Mouse (Mus musculus) spleen, adult 18-20 months (tissue): Measurements from ENCODE around the gene Aak1.
"Not testable (repeated sequence)": the region's sequence is repeated elsewhere in the genome, so short reads cannot be mapped to it uniquely, and the experiment has no call there.

Source experiments
- DNase-seq, 2 experiments: peaks; one replicate each; pipeline ENCODE4 v3.0.0; 2022; ENCODE audit warnings: mixed read lengths in 2 of 2

Gene Aak1

DNA sequence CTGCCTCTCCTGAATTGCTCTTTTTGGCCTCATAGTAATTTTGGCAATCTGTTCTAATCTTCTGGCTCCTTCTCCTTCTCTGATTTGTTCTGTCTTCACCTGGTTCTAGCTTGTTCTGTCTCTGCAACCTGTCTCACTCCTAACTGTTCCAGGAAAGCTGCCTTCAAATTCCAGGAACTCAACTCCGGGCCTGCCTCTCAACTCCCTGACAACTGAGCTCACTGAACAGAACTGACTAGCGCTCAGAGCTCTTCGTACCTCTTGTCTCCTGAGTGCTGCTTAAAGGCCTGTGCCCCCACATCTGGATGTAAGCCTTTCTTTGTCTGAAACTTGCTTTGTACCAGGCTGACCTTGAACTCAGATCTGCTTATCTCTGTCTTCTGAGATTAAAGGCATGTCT, 183.1 kb downstream of the Aak1 start:
- no peak for DNase-seq

DNA sequence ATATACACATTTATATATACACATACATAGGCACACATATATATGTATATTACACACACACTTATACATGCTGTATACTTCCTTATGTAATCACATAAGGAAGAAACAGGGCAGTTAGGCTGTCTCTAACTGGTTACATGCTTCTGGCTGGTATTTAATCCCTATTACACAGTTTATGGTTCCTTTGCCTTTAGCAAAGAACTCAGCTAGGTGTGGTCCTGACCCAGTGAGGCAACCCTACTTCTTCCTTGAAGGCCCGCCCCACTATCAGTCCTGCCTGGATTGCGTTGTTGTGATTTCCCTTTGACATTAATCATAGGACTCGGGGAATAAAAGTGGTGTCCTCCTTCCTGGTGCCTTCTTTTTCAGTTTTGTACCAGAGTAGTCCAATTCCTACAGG, 185.1 kb downstream of the Aak1 start:
- DNase-seq: no peak

DNA sequence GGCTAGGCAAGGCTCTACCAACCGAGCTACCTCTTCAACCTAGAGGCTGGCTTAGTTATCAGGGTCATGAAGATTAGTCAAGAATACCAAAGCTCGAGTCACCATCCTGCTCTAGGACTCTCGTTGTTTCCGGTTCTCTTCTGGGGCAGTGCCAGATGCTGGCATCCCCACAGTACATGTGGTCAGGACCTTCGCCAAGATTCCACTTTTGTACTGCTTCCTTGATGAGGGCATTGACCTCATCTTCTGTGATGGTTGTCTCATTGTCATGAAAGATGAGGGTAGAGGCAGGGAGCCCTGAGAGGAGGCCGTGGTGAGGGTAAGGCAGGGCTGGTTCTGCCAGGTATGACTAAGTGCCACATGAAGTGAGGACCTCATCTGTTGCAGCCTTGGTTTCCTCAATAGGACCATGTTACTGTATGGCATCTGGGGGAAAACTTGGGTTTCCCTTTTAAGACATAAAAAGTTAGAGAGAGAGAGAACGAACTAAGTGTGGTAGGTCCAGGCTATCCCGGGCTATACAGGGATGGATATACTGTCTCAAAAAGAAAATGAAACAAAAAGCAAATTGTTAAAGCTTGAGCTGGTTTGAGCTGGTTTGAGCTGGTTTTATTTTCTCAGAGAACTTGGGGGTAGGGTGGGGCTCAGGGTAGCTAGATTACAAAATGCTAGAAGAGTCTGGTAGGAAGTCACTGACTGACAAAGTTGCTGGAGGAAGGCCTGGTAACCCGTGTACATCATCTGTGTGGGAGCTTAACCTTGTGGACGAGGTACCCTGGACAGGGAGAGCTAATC, 188.7 kb downstream of the Aak1 start:
- no peak for DNase-seq

DNA sequence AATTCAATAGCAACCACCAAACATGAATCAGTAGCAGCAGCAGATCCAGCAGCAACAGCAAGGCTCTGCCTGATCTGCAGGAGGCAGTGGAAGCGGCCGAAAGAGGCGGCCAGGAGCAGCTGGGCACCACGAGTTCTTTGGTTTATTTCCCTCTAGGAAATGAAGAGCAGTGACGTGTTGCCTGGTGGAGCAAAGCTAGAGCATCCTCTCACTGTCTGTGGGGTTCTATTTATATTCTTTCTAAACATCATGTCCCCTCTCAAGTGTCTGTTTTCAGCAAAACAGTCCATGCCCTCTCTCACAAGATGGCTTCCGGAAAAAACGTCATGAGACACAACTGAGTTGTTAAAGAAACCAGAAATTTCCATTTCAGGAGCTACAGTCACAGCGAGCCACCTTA, 189.8 kb downstream of the Aak1 start:
- no peak for DNase-seq

DNA sequence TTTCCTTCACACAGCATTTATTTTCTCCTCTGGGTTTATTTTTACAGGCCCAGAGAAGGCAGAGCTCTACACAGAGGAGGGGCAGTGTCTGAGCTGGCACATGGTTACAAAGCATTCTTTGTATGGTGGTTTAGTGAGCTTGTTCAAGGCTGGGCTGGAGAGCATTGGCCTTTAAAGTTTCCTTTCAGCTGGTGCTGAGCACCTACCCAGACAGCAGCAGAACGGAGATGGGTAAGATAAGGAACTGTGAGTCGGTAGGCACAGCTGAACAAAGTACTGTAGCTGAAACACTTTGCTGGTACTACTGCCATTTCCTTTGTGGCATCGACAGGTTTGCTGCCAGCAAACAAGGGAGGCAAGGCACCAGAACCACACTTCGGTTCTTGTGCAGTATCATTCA, 191.7 kb downstream of the Aak1 start:
- peak; percentile 15 to 16 for DNase-seq

DNA sequence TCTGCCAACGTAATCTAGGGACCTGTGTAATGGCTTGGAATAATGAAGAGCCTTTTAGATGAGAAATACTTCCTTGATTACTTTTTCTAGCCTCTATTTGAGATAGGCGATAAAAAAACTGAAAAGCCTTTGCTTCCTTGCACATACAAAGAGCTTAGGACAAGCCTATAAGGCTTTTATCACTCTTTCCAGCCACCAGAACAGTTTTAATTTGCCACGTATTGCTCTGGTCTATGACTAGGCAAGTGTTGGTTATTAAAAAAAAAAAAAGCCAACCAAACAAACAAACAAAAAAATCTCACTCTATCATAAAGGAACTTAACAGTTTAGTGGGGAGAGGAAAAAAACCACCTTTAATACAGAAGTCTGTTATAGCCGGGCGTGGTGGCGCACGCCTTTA, 192.1 kb downstream of the Aak1 start:
- no peak for DNase-seq

DNA sequence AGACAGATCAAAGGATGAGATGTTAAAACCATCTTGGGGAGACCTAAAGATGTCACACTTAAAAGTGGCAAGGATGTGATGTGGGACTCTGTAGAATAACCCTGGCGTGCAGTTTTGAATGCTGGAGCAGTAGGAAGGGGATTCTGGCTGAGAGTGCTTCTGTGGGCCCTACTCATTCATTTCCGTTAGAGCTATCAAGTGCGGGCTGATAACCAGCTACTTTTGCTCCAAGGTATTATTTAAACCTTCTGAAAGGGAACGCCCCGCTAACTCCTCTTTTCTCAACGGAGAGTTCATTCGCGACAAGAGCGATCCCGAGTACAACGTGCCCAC, 192.7 kb downstream of the Aak1 start:
- no peak for DNase-seq

DNA sequence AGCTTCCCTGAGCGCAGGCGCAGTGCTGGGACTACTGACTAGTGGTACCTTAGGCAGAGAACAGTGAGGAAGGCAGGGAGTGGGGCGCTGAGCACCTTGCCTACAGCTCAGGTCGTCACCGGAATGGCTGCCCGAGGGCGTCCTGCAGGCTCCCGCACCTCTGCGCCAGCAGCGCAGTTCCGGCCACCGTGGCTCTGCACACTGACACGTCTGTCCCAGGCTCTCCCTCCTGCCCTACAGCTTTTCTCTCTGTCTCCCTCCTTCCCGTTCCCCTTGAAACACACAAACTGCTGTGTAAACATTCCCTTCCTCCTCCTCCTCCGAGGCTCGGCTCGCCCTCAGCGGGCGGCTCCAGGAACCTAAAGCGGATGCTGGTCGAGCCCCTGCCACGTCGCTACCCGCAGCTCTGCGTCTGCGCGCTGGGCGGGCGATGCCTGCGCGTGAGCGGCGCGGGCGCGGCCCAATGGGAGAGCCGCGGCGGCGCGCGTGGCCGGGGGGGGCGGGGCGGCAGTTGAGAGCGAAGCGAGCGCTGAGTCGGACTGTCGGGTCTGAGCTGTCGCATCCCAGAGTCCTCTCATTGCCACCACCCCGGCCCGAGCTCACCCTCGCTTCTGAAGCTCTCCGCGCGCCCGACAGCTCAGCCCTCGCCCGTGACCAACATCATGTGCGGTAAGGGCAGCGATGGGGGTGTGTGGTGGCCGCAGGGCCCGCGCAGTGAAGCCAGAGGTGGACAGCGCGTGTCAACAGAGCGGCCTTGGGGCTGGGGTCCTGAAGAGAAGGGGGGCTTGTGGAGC, 193.2 kb downstream of the Aak1 start, which contains the start of gene Gfpt1:
TSS of gene Gfpt1 (plus strand) at position 510 of the 794 bp plus-strand sequence.
- peak; percentile 93 for DNase-seq

DNA sequence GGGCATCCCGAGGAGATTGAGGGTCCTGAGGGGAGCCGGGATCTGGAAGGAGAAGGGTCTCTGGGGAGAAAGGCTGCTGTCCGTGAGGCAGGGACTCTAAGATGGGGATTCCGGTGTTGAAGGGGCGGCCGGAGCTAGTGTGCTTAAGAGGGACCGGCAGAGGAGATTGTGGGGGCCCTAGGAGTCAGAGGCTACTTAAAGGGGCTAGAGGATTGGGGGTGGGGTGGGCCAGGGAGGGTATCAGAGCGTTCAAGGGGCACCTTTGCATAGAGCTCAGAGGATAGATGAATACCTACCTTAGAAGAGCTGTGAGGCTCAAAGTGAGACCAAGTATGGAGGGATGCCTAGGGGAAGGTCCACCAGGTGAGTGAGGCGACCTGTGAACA, 193.8 kb downstream of the Aak1 start:
- DNase-seq: no peak

DNA sequence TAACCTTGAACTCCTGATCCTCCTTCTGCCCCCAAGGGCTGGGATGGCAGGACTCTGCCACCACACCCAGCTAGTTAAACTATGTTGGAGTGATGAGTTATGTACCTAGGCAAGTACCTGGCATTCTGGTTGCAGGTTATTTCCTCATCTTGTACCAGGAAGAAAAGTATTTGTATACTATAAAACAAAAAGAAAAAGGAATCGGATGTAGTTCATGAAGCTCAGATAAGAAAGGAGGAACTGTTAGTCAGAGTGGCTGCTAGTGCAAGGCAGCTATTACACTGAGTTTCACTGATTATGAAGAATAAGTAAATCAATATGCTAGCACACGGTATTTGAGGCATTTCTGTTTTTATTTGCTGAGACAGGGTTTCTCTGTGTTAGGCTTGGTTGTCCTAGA, 195.6 kb downstream of the Aak1 start:
- no peak for DNase-seq

DNA sequence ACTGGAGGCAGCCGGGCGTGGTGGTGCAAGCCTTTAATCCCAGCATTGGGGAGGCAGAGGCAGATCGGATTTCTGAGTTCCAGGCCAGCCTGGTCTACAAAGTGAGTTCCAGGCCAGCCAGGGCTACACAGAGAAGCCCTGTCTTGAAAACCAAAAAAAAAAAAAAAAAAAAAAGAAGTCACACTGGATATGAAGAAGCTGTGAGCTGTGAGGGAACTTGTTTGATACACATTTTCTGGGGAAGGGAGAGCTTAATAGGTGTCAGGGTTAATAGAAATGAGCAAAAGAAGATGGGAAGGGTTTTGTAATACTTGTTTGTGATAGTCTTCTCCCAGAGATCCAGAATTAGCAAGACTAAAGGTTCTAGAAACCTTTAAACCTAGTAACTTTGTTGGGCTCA, 196.2 kb downstream of the Aak1 start:
- DNase-seq: no peak

DNA sequence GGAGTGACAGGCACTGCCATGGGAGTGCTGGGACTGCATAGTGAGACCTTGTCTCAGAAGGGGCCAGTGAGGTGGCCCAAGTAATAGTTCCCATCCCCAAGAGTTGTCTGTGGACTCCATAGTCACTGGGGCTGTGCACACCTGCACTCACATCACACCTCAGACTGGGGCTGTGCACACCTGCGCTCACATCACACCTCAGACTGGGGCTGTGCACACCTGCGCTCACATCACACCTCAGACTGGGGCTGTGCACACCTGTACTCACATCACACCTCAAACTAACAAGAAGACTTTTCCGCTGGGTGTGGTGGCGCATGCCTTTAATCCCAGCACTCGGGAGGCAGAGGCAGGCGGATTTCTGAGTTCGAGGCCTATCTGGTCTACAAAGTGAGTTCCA, 199.4 kb downstream of the Aak1 start:
- DNase-seq: not testable (repeated sequence)

DNA sequence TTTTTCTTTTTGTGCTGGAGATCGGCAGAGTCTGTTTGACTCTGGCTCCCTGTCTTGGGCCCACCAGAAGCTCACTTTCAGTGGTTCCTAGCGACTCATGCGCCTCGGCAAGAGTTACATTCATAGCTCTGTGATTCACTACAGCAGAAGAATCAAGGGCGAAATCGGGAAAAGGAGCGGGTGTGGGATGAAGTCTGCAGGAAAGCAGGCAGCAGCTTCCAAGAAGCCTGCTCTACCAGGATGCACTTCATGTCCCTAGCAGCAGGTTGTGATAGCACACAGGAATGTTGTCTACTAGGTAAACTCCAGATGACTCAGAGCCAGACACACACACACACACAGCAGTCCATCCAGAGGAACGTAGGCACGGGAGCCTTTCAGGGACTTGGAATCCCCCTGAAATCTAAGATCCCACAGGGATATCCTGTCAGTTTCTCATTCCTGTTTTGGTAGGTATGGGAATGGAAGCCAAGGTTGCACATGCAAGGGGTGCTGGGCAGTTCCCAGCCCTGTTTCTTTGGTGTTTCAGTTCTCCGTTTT, 202.6 kb downstream of the Aak1 start:
- DNase-seq: no peak
